Mouse (Mus musculus): ENCODE measurements around the gene Cyp4f17. TPM values are rescaled to one million over a fixed set of nuclear protein-coding genes. Genes with fewer than 3 reads are reported as not detected.
"Not testable (repeated sequence)": the region's sequence is repeated elsewhere in the genome, so short reads cannot be mapped to it uniquely, and the experiment has no call there.

Gene Cyp4f17
- polyA plus RNA-seq, 1 experiment: 15.1 TPM

- Histone ChIP-seq H3K4me3 (ENCODE audit: insufficient read depth, low read length) (no peak overlapping the region), H3K4me1 (ENCODE audit: control insufficient read depth, insufficient read depth, low read length) (no peaks in the 10 kb centered on the region), H3K27ac (ENCODE audit: insufficient read depth, low read length) (no peak overlapping the region)
- TF ChIP-seq CTCF (IDR thresholded peaks at IDR 0.05; ENCODE audit: borderline replicate concordance, insufficient read depth, low read length) (peak; percentile 35; the same call in 1 of the 2 replicates), POLR2A (IDR thresholded peaks at IDR 0.05; ENCODE audit: low read depth, low read length) (no peak)
These were observed 22.6 kb upstream of the Cyp4f17 start for GRCm38 (mm10) chr17:32483200-32483599.

DNA sequence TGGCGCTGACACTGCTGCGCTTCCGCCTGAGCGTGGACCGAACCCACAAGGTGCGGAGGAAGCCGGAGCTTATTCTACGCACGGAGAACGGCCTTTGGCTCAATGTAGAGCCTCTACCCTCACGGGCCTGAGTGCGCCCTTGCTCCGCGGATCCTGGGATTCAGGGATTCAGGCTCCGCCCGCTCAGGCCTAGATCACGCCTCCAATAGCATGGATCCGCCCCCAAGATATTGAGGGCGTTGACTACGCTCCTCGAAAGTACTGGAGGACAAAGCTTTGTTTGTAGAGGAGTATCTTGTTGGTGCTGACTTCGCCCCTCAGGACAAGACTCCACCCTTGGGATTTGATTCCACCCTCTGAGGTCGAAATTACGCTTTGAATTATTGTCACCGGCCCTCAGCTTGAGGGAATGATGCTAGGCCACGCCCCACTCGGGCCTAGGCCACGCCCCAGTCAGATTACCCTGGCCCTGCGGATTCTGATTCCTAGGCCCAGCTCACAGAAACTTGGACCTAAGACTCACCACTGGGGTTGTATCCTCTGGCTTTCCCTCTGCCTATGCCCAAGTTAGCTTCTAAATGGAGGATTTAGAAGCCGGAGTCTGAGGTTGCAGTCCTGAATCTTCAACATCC, 13.4 kb upstream of the Cyp4f17 start:
- no peak overlapping the region for H3K4me3 ChIP-seq (ENCODE audit: insufficient read depth, low read length)

DNA sequence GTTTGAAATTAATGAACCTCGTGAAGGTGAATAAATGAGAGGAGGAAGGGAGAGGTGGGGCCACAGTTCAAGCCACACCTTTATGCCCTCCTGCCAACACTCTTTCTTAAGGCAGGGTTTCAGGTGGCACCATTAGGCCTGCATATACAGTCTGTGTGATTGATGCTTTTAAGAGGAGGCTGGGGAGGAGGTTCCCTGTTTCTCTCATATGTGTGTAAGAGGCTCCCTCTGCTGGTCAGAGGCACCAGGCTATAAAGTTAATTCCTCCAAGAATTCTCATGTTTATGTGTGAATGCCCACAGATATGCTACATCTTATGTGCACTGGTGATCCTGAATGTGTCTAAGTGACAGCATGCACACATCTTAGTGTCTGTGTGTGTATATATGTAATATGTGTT, 11.2 kb upstream of the Cyp4f17 start:
- Histone ChIP-seq H3K4me3 (ENCODE audit: insufficient read depth, low read length) (no peak overlapping the region), H3K4me1 (ENCODE audit: control insufficient read depth, insufficient read depth, low read length) (no peaks in the 10 kb centered on the region), H3K27ac (ENCODE audit: insufficient read depth, low read length) (no peak overlapping the region)
- no peak for TF ChIP-seq CTCF (IDR thresholded peaks at IDR 0.05; ENCODE audit: borderline replicate concordance, insufficient read depth, low read length)

More for the DNA sequence above, 13.4 kb upstream of the Cyp4f17 start:
- H3K27ac ChIP-seq (ENCODE audit: insufficient read depth, low read length): no peak overlapping the region
- no peaks in the 10 kb centered on the region for H3K4me1 ChIP-seq (ENCODE audit: control insufficient read depth, insufficient read depth, low read length)
- TF ChIP-seq POLR2A (IDR thresholded peaks at IDR 0.05; ENCODE audit: low read depth, low read length) (peak; percentile 55), CTCF (IDR thresholded peaks at IDR 0.05; ENCODE audit: borderline replicate concordance, insufficient read depth, low read length) (no peak)

DNA sequence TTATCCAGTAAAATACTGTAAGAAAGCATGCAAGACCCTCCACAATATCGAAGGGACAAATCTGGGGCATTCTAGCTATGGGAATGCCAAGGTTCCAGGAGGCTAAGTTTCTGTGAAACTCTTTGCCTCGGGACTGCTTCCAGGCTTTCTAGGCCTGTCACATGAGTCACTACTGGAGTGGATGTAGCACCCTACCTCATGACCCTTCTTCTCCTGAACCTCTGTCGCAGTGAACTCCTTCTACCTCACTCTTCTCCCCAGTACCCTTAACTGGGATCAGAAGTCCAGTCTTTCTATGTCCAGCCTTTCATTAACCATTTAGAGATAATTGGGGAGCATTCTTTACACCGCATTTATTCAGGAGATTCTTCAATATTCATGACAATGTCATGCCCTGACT, 5.3 kb upstream of the Cyp4f17 start:
- not testable (repeated sequence) for H3K4me1 ChIP-seq (ENCODE audit: control insufficient read depth, insufficient read depth, low read length); H3K4me3 ChIP-seq (ENCODE audit: insufficient read depth, low read length)
- peak overlapping the region; percentile 7; the same call in 1 of the 2 replicates for H3K27ac ChIP-seq (ENCODE audit: insufficient read depth, low read length)

GRCm38 (mm10) chr17:32501051-32501450, 4.8 kb upstream of the Cyp4f17 start:
- Histone ChIP-seq H3K4me1 (ENCODE audit: control insufficient read depth, insufficient read depth, low read length) (peaks cover 5% of the 10 kb centered on the region), H3K27ac (ENCODE audit: insufficient read depth, low read length) (peak overlapping the region; percentile 47; the same call in 1 of the 2 replicates), H3K4me3 (ENCODE audit: insufficient read depth, low read length) (no peak overlapping the region)
- TF ChIP-seq CTCF (IDR thresholded peaks at IDR 0.05; ENCODE audit: borderline replicate concordance, insufficient read depth, low read length): no peak
- TF ChIP-seq POLR2A (IDR thresholded peaks at IDR 0.05; ENCODE audit: low read depth, low read length): no peak

GRCm38 (mm10) chr17:32503111-32503510, 2.7 kb upstream of the Cyp4f17 start:
- TF ChIP-seq POLR2A (IDR thresholded peaks at IDR 0.05; ENCODE audit: low read depth, low read length) (no peak), CTCF (IDR thresholded peaks at IDR 0.05; ENCODE audit: borderline replicate concordance, insufficient read depth, low read length) (no peak)
- Histone ChIP-seq H3K27ac (ENCODE audit: insufficient read depth, low read length) (no peak overlapping the region), H3K4me1 (ENCODE audit: control insufficient read depth, insufficient read depth, low read length) (peaks cover 5% of the 10 kb centered on the region), H3K4me3 (ENCODE audit: insufficient read depth, low read length) (no peak overlapping the region)

GRCm38 (mm10) chr17:32506729-32507245, 937 bp downstream of the Cyp4f17 start:
- Histone ChIP-seq H3K27ac (ENCODE audit: insufficient read depth, low read length) (peak overlapping the region; percentile 2; the same call in 1 of the 2 replicates), H3K4me1 (ENCODE audit: control insufficient read depth, insufficient read depth, low read length) (no peaks in the 10 kb centered on the region; the same call in none of the 2 replicates), H3K4me3 (ENCODE audit: insufficient read depth, low read length) (peak overlapping the region; percentile 59)
- no peak for TF ChIP-seq POLR2A (IDR thresholded peaks at IDR 0.05; ENCODE audit: low read depth, low read length)
- no peak for TF ChIP-seq CTCF (IDR thresholded peaks at IDR 0.05; ENCODE audit: borderline replicate concordance, insufficient read depth, low read length)

DNA sequence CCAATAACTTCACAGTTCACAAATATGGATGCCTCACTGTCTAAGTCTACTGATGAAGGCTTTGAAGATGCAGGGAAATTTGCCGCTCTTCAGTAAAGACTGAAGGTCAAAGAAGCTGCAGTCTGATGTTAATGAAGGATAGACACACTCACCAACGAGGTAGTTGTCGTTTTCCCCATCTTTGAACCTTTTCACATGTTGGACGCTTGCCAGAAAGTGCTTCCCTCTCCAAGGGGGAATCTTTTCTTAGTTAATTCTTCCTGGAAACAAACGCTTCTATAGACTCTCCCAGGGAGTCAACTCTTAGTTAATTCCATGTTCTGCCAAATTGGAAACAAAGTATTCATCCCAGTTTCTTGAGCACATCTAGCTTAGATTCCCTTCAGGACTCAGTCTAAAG, 10.3 kb downstream of the Cyp4f17 start:
- Histone ChIP-seq H3K4me1 (ENCODE audit: control insufficient read depth, insufficient read depth, low read length) (no peaks in the 10 kb centered on the region), H3K27ac (ENCODE audit: insufficient read depth, low read length) (no peak overlapping the region), H3K4me3 (ENCODE audit: insufficient read depth, low read length) (no peak overlapping the region)
- TF ChIP-seq POLR2A (IDR thresholded peaks at IDR 0.05; ENCODE audit: low read depth, low read length) (no peak), CTCF (IDR thresholded peaks at IDR 0.05; ENCODE audit: borderline replicate concordance, insufficient read depth, low read length) (no peak)

DNA sequence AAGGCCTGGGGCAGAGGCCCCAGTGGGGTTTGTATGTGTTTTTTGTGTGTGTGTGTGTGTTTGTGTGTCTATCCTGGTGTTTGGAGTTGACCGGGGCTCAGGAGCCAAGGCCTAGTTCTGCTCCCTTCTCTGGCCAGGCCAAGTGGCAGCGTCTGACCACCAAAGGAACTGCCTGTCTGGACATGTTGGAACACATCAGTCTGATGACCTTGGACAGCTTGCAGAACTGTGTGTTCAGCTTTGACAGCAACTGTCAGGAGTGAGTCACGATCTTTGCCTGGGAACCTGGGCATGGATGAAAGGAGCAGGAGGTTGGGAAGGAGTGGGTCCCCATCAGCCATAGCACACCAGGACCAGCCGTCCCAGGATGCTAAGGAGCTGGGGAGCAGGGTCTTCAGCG, 16.1 kb downstream of the Cyp4f17 start:
- Histone ChIP-seq H3K27ac (ENCODE audit: insufficient read depth, low read length) (no peak overlapping the region), H3K4me1 (ENCODE audit: control insufficient read depth, insufficient read depth, low read length) (no peaks in the 10 kb centered on the region), H3K4me3 (ENCODE audit: insufficient read depth, low read length) (no peak overlapping the region)
- no peak for TF ChIP-seq POLR2A (IDR thresholded peaks at IDR 0.05; ENCODE audit: low read depth, low read length)
- TF ChIP-seq CTCF (IDR thresholded peaks at IDR 0.05; ENCODE audit: borderline replicate concordance, insufficient read depth, low read length): no peak

DNA sequence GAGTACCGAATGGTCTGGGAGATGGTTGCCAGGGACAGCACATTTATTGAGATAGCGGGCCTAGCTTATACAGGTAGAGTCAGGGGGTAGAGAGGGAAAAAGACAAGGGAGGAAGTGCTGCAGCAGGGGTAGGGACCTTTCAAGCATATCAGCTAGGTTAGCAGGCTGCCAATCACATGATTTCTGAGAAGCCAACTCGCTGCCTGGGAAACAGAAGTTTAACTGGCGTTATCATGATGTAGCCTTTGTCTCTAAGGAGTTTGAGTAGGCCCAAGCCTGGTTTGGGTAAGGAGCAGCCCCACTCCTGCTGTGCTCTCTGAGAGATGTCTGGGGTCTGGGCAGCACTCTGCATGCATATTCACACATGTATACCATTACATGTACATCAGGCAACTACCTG, 16.5 kb downstream of the Cyp4f17 start:
- H3K4me1 ChIP-seq (ENCODE audit: control insufficient read depth, insufficient read depth, low read length): no peaks in the 10 kb centered on the region
- no peak overlapping the region for H3K4me3 ChIP-seq (ENCODE audit: insufficient read depth, low read length)
- TF ChIP-seq POLR2A (IDR thresholded peaks at IDR 0.05; ENCODE audit: low read depth, low read length) (no peak), CTCF (IDR thresholded peaks at IDR 0.05; ENCODE audit: borderline replicate concordance, insufficient read depth, low read length) (no peak)
- H3K27ac ChIP-seq (ENCODE audit: insufficient read depth, low read length): no peak overlapping the region
